Mouse (Mus musculus) liver, embryonic 12.5 days (tissue): ENCODE data around the gene Vmn1r217. TPM values are rescaled to one million over a fixed set of nuclear protein-coding genes. Genes with fewer than 3 reads are reported as not detected.
"Not testable (repeated sequence)": the region's sequence is repeated elsewhere in the genome, so short reads cannot be mapped to it uniquely, and the experiment has no call there.

ENCODE experiments used
- ATAC-seq: fragments of 200-750 bp; cut with Nextera tagmentation; 2 replicates; pipeline ENCODE4 v1.8.0; 2017; ENCODE audit warnings: moderate number of reproducible peaks, mild to moderate bottlenecking, moderate library complexity
- H3K27ac ChIP-seq: fragments of 300-500 bp; sonication (generic); 2 replicates; pipeline ENCODE4 v1.5.1; 2016; ENCODE audit warnings: mild to moderate bottlenecking
- H3K27me3 ChIP-seq: fragments of 300-500 bp; sonication (generic); replicated peaks from 2 replicates; pipeline ENCODE4 v1.6.1; 2016; ENCODE audit warnings: mild to moderate bottlenecking, moderate library complexity
- H3K36me3 ChIP-seq: fragments of 300-500 bp; sonication (generic); 2 replicates; pipeline ENCODE4 v1.6.1; 2016; ENCODE audit warnings: mild to moderate bottlenecking, moderate library complexity
- H3K4me1 ChIP-seq: fragments of 300-500 bp; sonication (generic); 2 replicates; pipeline ENCODE4 v1.6.1; 2016
- H3K4me2 ChIP-seq: fragments of 300-500 bp; sonication (generic); 2 replicates; pipeline ENCODE4 v1.6.1; 2016; ENCODE audit warnings: mild to moderate bottlenecking, moderate library complexity
- H3K4me3 ChIP-seq: fragments of 300-500 bp; sonication (generic); 2 replicates; pipeline ENCODE4 v1.5.1; 2016; ENCODE audit warnings: mild to moderate bottlenecking, moderate library complexity
- H3K9ac ChIP-seq: fragments of 300-500 bp; sonication (generic); 2 replicates; pipeline ENCODE4 v1.6.1; 2016; ENCODE audit warnings: mild to moderate bottlenecking, moderate library complexity
- H3K9me3 ChIP-seq: fragments of 300-500 bp; sonication (generic); replicated peaks from 2 replicates; pipeline ENCODE4 v1.6.1; 2016; ENCODE audit warnings: mild to moderate bottlenecking, moderate library complexity
- WGBS: fragments of 180-500 bp; shearing (Covaris S2); methylation state at CpG from one replicate; pipeline ENCODE4 v1.1.7; 2016; ENCODE audit not compliant: insufficient replicate concordance; 5-methylcytosine and 5-hydroxymethylcytosine counted together
- polyA plus RNA-seq: library from polyadenylated mRNA; unstranded; fragments of >200 nt; fragmentation: Nextera tagmentation; extraction: Ambion mirVana; gene quantifications from 2 replicates; pipeline ENCODE4 v1.2.1, GENCODE M21; 2016

Vmn1r217 gene
- polyA plus RNA-seq = not detected in 2 replicates

GRCm38 (mm10) chr13:23118126-23118525 lies at the start of gene Vmn1r217:
Gene Vmn1r217 (minus strand): TSS chr13:23118226.
- not testable (repeated sequence) for H3K9ac ChIP-seq, H3K36me3 ChIP-seq, H3K4me1 ChIP-seq, H3K27ac ChIP-seq, H3K27me3 ChIP-seq, H3K9me3 ChIP-seq, H3K4me3 ChIP-seq, ATAC-seq, H3K4me2 ChIP-seq
- WGBS = 68% methylated on average over 1 of the region's 1 CpGs

DNA sequence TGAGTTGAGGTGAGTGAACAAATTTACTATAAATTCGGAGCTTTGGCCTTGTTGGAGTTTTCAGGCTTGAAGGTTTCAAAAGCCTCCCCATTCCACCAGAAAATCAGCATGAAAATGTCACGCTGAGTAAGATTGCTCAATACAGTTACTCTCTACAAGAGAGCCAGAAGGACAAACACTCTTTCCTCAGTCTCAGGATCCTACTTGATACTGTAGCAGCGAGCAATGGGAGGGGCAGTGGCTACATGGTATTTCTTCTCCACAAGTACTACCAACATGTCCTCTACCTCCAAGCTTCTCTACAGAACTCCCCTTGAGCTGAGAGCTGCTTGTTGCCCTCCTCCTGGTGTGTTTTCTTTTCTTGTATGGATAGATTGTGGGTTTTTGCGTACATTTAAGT lies 48.4 kb upstream of the Vmn1r217 start:
- ATAC-seq, H3K4me2 ChIP-seq, H3K36me3 ChIP-seq, H3K9ac ChIP-seq, H3K27ac ChIP-seq, H3K4me1 ChIP-seq, H3K27me3 ChIP-seq, H3K4me3 ChIP-seq, H3K9me3 ChIP-seq: not testable (repeated sequence)
- WGBS = 56% methylated on average over 4 of the region's 4 CpGs

- no peaks in the 10 kb centered on the region for H3K27me3 ChIP-seq
- H3K4me1 ChIP-seq = no peaks in the 10 kb centered on the region
- no peaks in the 10 kb centered on the region for H3K36me3 ChIP-seq
- no peaks in the 10 kb centered on the region for H3K9me3 ChIP-seq
- ATAC-seq = no peak
- H3K9ac ChIP-seq = no peak within 1 kb of the TSS
- H3K27ac ChIP-seq = no peak within 1 kb of the TSS
- no peak within 1 kb of the TSS for H3K4me3 ChIP-seq
- H3K4me2 ChIP-seq = no peak within 1 kb of the TSS
- 49% methylated on average over 4 of the region's 4 CpGs for WGBS
Observed at GRCm38 (mm10) chr13:23159012-23159411, 41.0 kb upstream of the Vmn1r217 start, which contains the start of gene Vmn1r219. Gene Vmn1r219 (plus strand): TSS chr13:23159312.

DNA sequence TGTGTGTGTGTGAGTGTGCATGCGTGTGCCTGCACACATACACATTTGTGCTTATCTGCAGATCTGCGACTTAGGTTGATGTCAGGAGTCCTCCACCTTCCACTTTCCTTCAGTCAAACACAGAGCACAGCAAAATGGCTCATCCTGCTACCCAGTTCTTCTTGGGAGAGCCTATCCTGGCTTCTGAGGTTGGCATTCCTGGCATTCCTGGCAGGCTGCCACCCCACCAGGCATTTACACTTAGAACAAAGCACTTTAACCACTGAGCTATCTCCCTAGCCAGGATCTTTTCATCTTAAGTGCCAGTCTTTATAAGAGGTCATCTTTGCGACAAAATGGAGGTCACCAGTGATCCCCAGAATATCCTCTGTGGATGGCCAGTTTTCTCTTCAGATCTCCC lies 39.8 kb upstream of the Vmn1r217 start:
- Histone ChIP-seq H3K4me3 (no peak overlapping the region), H3K4me1 (no peaks in the 10 kb centered on the region), H3K4me2 (no peak overlapping the region), H3K9ac (no peak overlapping the region), H3K27me3 (no peaks in the 10 kb centered on the region), H3K9me3 (no peaks in the 10 kb centered on the region), H3K27ac (no peak overlapping the region), H3K36me3 (no peaks in the 10 kb centered on the region)
- ATAC-seq = no peak
- 41% methylated on average over 3 of the region's 3 CpGs for WGBS

DNA sequence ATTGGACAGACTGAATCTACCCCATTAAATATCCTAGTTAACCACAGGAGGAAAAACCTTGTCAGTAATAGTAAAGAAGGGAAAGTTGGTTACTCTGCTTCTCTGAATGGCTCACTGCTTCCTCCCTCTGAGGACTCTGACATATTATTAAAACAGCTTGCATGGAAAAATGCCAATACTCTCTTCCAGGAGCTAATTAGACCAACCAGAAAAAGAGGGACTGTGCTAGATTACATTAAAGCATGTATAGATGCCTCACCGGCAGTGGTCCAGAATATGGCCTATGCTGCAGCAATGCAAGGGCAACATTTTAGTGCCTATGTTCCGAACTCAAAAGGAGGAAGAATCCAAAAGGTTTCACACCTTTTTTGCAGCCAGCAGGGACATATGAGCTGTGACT lies 20.9 kb upstream of the Vmn1r217 start:
- ATAC-seq = no peak
- Histone ChIP-seq H3K4me2 (no peak overlapping the region), H3K27ac (no peak overlapping the region), H3K9ac (no peak overlapping the region), H3K4me1 (no peaks in the 10 kb centered on the region), H3K36me3 (no peaks in the 10 kb centered on the region), H3K27me3 (no peaks in the 10 kb centered on the region), H3K9me3 (no peaks in the 10 kb centered on the region), H3K4me3 (no peak overlapping the region)
- 81% methylated on average over 2 of the region's 2 CpGs for WGBS

GRCm38 (mm10) chr13:23133501-23133900 lies 15.5 kb upstream of the Vmn1r217 start:
- Histone ChIP-seq H3K36me3 (no peaks in the 10 kb centered on the region), H3K4me2 (no peak overlapping the region), H3K9ac (no peak overlapping the region), H3K27me3 (no peaks in the 10 kb centered on the region), H3K9me3 (no peaks in the 10 kb centered on the region), H3K27ac (no peak overlapping the region), H3K4me1 (no peaks in the 10 kb centered on the region), H3K4me3 (no peak overlapping the region)
- no peak for ATAC-seq
- 61% methylated on average over 1 of the region's 1 CpGs for WGBS

- no peak within 1 kb of the TSS for H3K27ac ChIP-seq
- no peaks in the 10 kb centered on the region for H3K36me3 ChIP-seq
- H3K4me3 ChIP-seq = no peak within 1 kb of the TSS
- ATAC-seq = no peak
- no peaks in the 10 kb centered on the region for H3K27me3 ChIP-seq
- no peaks in the 10 kb centered on the region for H3K4me1 ChIP-seq
- no peak within 1 kb of the TSS for H3K9ac ChIP-seq
- WGBS = 46% methylated on average over 3 of the region's 3 CpGs
- H3K9me3 ChIP-seq = no peaks in the 10 kb centered on the region
- H3K4me2 ChIP-seq = no peak within 1 kb of the TSS
Observed at GRCm38 (mm10) chr13:23133099-23133498, 15.1 kb upstream of the Vmn1r217 start, which contains the start of gene Vmn1r218. Gene Vmn1r218 (plus strand): TSS chr13:23133155.

DNA sequence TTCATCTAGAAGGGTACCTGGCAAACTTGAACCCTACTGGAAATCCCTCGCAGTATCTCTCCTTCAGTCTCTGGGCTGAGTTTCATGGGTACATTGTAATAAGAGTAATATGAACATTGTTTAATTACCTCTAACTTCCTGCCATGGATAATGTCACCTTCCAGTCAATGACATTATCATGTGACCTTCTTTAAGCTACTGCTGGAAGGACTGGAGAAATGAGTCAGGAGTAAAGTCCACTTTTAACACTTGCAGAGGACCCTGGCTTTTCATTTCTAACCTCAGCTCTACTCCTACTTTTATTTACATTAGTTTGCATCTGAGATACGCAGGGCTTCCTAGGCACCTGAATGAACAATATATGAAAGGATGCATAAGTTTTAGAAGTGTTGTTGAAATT lies 2.6 kb upstream of the Vmn1r217 start:
- no peaks in the 10 kb centered on the region for H3K9me3 ChIP-seq
- H3K27me3 ChIP-seq = no peaks in the 10 kb centered on the region
- H3K9ac ChIP-seq = no peak overlapping the region
- H3K4me3 ChIP-seq = no peak overlapping the region
- no peak overlapping the region for H3K4me2 ChIP-seq
- no peak for ATAC-seq
- WGBS = 64% methylated on average over 2 of the region's 2 CpGs
- H3K4me1 ChIP-seq = no peaks in the 10 kb centered on the region
- no peak overlapping the region for H3K27ac ChIP-seq
- H3K36me3 ChIP-seq = no peaks in the 10 kb centered on the region

- 74% methylated on average over 4 of the region's 4 CpGs for WGBS
- Histone ChIP-seq H3K27ac (no peak overlapping the region), H3K27me3 (no peaks in the 10 kb centered on the region), H3K4me3 (no peak overlapping the region), H3K9me3 (no peaks in the 10 kb centered on the region), H3K36me3 (no peaks in the 10 kb centered on the region), H3K4me2 (no peak overlapping the region), H3K4me1 (no peaks in the 10 kb centered on the region), H3K9ac (no peak overlapping the region)
- ATAC-seq = no peak
Observed at GRCm38 (mm10) chr13:23094386-23094785, 23.6 kb downstream of the Vmn1r217 start.

DNA sequence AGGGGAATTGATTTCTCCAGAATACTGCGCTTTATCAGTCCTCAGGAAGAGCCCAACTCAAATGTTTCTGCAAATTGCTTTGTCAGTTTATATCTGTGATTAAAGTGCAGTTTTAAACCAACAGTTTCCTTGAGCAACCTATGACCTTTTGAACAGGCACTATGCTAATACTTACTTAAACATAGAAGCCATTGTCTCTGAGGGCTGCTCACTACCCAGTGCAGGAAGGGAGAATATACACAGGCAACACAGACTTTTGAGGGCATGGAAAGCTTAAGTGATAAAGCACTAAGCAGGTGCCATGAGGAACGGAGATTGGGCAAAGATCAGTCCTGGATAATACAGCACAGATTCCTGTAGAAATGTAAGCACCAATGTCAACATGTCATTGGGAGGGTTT lies 48.7 kb downstream of the Vmn1r217 start:
- Histone ChIP-seq H3K4me1 (no peaks in the 10 kb centered on the region), H3K4me3 (no peak overlapping the region), H3K36me3 (no peaks in the 10 kb centered on the region), H3K27me3 (no peaks in the 10 kb centered on the region), H3K4me2 (no peak overlapping the region), H3K9me3 (no peaks in the 10 kb centered on the region), H3K9ac (no peak overlapping the region), H3K27ac (no peak overlapping the region)
- 58% methylated on average over 2 of the region's 2 CpGs for WGBS
- no peak for ATAC-seq

GRCm38 (mm10) chr13:23067725-23068124 lies 50.3 kb downstream of the Vmn1r217 start, which contains the start of gene Vmn1r215:
Gene Vmn1r215 (plus strand): TSS chr13:23068025.
- no peaks in the 10 kb centered on the region for H3K27me3 ChIP-seq
- no peaks in the 10 kb centered on the region for H3K36me3 ChIP-seq
- no peaks in the 10 kb centered on the region for H3K9me3 ChIP-seq
- no peak within 1 kb of the TSS for H3K4me3 ChIP-seq
- H3K27ac ChIP-seq = no peak within 1 kb of the TSS
- H3K4me2 ChIP-seq = no peak within 1 kb of the TSS
- H3K9ac ChIP-seq = no peak within 1 kb of the TSS
- ATAC-seq = no peak
- H3K4me1 ChIP-seq = no peaks in the 10 kb centered on the region
- 29% methylated on average over 1 of the region's 1 CpGs for WGBS

- Histone ChIP-seq H3K4me3 (no peak overlapping the region), H3K9ac (no peak overlapping the region), H3K36me3 (no peaks in the 10 kb centered on the region), H3K4me2 (no peak overlapping the region), H3K4me1 (no peaks in the 10 kb centered on the region), H3K9me3 (no peaks in the 10 kb centered on the region), H3K27ac (no peak overlapping the region), H3K27me3 (no peaks in the 10 kb centered on the region)
- ATAC-seq = no peak
- 23% methylated on average over 1 of the region's 1 CpGs for WGBS
Observed at GRCm38 (mm10) chr13:23057778-23058177, 60.2 kb downstream of the Vmn1r217 start.
